Mouse (Mus musculus): ENCODE data around the gene Lrrc49.
A peak's percentile ranks its signal among the peaks of the same experiment; 100 is the strongest.

Lrrc49 gene

DNA sequence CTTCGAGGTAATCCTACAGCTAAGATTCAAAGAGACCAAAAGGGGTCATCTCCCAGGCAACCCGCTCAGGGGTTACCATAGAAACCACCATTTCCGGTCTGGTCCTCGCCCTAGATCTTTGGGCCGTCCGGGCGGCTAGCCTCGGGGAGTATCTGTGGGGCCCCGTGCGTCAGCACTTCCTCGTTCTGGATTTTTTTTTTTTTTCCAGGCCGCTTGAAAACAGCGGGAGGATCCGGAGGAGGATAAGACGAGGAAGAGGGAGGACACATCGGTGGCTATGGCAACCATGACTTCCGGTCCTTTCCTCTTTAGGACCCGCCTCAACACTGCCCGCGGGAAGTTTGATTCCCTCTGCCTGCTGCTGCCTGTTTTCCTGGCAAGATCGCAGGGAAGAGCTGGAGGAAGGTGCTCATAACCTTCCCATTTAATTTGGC is at the start of gene Lrrc49:
Gene Lrrc49, minus strand, starts transcription at position 268 of the 434 bp plus-strand sequence.
- DNase-seq, result peak; percentile 50 to 62

DNA sequence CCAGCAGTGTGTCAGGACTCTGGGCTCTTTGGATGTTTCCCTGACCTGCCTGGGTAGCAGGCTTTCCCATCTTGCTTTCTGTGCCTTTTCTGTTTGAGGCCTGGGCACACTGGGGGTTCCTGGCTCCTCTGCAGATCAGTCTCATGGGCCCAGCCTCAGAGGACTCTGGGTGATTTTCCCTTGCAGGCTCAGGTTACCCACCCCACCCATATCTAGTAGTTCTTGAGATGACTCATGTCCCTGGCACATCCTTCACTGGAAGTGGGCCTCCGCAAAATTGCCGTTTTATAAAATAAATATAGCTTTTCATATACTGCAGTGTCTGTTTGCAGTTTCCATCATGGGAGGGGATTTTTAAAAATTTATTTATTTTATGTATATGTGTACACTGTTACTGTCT is 46.4 kb upstream of the Lrrc49 start:
- DNase-seq, result no peak

DNA sequence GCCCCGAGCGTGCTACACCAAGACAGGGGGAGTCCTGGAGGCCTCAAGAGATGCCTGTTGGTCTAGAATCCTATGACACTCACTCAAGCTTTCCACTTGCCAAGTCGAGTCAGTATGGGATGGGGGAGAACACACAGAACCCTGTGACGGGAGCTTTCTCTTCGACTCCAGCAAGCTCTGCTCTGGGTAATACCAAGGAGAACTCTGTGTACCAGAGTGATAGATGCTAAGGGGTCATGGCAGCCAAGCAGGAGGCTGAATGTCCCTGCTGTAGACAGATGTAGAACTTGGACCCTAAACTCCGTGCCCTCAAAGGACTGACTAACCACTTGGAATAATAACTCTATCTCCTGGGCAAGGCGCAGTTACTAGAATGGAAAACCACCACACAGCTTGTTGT is 37.0 kb upstream of the Lrrc49 start:
- no peak for DNase-seq

DNA sequence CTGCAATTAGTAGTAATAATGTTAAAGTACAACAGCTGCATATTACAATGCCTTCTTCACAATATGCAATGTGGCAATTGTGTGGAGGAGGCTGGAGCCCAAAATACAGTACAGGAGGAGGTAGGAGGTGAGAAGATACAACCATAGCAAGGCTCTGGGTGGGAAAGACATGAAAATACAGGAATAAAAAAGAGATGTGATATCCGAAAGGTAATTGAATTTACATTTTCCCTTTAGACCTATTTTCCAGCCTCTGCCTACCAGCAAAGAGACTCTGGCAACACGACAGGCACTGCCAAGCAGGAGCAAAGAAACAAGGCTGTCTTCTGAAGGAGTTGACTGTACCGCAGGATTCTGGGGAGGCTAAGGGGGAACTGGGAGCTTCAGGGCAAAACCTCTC is 31.7 kb upstream of the Lrrc49 start:
- DNase-seq, result no peak

DNA sequence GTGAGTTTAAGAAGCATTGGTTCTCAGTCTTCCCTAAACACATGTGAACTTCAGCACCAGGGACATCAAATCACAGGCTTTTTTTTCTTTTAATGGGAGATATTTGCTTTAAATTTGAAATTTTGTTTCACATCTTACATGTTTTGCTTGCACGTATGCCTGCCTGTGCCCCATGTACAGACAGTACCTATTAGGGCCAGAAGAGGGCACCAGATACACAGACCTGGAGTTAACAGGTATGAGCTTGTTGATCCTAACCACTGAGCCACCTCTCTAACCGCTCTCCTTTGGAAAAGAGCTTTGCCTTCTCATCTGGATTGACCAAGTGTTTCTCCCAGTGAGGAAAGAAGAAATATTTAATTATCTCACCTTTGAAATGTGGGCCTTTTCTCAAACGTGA is 30.3 kb upstream of the Lrrc49 start:
- peak in 1 of 2 experiments; percentile 37 for DNase-seq

DNA sequence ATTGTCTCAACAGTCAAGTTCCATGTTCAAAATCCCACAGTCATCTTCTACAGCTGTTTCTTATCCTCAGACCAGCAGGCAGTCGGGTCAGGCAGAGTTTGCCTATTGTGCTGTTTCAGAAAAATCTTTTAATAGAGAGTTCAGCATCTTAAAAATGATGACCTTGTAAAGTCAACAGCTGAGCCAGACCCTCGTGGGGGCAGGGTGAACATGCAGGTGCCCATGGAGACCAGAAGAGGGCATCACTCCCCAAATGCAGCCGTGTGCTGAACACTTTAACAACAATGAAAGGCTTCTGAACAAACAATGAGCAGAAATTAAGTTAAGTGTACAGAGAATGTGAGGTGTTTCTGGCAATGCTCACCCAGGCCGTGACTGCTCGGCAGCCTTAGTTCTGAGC is 27.9 kb upstream of the Lrrc49 start:
- no peak for DNase-seq

DNA sequence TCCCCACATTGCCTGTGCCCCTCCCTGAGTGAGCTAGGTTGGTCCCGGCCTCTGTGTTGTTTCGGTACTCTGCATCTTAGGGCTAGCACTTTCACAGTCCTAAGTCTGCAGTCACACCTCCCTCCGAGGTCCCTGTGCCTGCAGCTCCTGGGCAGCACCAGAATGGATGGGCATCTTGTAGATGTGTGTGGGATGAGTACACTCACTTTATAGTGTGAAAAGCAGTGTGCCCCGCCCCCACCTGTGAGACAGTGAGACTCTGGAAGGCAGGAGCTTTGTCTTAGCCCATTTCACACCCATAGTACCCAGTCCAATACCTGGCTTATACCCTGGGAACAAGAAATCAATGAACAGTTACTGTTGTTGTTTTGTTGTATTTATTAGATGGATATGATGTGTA is 27.3 kb upstream of the Lrrc49 start:
- DNase-seq, result no peak

DNA sequence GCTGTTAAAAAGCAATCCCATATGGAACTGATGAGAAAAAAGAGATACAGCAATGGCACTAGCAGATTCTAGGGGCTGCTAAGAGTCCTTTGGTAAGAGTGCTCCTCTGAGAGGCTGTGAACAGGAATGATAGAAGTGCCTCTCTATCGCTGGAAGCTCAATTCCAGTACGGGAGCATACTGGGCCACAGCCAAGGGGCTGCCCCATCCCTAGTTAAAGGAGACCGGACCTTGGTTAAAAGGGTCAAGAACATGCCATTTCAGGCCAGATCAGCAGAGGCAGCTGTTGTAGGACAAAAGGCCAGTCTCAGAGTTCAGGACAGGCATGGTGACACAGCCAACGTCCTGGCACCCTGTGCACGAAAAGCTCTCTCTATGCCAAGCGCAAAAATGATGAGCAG is 26.2 kb upstream of the Lrrc49 start:
- no peak for DNase-seq

DNA sequence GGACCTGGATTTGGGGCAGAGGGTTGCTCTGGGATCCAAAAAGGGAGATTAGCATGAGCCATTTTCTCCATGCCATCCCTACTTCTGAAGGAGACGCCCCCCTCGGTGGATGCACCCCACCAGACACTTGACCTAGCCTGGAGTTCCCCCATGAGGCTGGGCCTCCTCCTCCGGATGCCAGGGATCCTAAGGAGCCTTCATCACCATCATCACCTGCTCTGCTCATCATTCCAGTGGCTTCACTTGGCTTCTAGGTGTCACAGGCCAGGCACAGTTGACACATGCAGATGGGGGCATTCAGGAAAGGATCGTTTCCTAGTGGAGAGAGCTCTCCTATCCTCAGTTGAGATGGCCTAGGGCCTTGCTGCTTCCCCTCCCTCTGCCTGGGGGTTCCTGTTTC is 25.7 kb upstream of the Lrrc49 start:
- no peak for DNase-seq

DNA sequence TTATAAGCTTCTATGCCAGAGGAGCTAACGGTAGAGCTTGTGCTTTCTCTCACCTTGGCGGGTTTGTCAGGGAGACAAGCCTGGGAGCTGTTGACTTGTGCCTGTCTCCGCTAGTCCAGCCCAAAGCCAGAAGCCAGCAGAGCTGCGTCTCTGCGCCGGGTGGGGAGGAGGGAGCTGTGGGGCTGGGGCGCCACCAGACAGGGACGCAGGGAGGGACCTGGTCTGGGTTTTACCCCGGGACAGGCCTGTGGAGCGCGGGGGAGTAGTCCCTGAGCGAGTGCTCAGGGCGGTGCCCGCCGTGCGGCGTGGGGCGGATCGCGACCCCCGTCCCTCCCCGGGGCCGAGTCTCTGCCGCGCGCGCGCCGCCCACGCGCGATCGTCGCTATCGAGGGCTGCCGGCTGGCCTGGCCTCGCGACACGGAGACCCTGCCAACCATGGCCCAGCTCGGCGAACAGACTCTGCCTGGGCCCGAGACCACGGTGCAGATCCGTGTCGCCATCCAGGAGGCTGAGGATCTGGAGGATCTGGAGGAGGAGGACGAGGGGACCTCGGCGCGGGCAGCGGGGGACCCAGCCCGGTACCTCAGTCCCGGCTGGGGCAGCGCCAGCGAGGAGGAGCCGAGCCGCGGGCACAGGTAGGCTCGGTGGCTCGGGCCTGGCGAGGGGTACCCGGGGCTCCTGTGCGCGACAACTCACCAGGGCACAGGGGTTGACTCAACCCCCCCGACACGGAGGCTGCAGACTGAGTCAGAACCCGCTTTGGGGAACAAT is 25.0 kb upstream of the Lrrc49 start, which contains the start of gene Larp6:
Gene Larp6, plus strand, starts transcription at position 219 of the 771 bp plus-strand sequence.
- no peak for DNase-seq

DNA sequence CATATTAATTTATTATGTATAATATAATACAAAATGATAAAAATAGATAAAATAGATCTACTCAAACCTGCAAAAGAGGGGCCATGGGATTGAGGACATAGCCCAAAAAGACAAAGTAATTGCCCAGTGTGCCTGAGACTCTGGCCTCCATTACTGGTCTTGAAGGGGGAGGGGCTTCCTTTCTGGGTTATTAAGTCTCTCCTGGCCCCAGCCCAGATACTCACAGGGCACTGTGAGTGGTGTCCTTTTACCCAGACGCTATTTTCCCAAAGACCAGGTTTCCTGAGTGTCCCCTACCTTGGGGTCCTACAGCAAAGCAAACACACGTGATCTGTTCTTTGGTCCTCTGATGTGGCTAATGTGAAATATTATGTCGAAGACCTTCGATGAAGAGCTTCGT is 24.1 kb upstream of the Lrrc49 start:
- DNase-seq, result no peak

DNA sequence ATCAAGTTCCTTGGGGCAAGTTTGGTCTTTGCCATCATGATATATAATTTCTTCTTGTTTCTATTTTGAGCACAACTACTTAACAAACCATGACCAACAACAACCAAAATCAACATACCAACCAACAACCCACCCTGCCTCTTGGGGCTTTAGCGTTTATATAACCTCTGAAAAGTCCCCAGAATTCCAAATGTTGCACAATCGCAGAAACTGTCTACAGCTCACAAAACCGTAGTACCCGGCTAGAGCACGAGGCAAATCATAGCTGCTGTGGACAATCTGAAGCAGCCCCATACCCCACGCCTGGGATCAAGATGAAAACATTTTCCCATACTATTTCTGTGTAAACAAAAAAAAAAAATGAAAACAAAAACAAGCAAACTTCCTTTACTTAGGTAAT is 21.8 kb upstream of the Lrrc49 start:
- DNase-seq, result no peak

DNA sequence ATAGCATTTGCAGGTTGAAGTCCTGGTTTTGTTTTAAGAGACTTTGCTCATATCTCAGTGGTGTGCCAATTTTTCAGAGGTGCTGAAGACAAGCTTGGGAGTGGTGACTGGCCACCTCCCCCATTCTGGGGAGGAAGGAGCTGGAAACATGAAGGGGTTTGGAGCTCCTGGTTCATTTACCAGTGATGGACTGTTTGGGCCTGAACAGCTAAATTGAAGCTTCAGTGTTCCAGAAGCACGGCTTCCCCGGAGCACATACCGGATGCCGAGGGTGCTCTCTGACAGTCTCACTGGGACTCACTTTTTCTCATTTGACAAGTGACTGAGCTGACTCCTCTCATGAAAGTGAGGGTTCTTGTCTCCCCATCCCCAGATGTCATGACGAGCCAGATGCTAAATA is 20.6 kb upstream of the Lrrc49 start:
- no peak for DNase-seq

DNA sequence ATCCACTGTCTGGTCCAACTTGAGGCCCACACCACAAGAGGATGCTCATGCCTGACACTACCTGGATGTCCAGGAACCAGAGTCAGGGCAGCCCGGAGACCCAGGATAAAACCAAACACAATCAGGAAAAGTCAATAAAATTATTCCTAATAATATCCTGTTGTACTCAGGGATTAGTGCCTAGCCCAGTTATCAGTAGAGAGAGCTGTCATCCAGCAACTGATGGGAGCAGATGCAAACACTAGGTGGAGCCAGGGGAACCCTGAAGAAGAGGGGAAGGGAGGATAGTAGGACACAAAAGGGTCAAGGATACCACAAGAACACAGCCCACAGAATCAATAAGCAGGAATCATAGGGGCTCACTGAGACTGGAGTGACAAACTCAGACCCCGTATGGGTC is 19.6 kb upstream of the Lrrc49 start:
- DNase-seq, result no peak

DNA sequence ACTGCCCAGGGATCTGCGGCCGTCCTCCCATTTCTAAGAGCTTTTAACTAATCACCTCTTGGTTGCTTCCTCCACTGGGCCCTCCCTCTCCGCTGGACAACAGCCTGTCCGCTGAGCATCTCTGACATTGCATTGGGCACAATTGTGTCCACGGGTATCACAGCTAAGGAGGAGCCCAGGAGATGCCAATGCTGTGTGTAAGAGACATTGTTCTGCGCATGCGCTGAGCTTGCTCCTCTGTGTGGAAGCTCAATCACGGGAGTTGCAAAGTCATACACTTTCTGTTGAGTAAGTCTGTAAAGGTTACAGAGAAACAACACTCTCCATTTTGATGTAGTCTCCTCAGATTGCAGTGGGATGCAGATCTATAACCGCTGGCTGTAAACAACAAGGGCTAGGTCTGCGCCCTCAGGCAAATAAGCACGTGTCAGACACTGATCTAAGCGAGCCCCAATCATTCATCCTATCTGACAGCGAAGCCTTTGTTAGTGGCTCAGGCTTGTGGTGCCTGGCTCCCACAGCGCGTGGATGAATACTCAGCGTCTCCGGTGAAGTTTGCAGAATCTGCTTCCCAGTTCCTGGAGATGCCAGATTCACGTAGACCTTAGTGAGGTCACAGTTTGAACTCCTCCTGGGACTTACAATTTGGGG is 11.7 kb upstream of the Lrrc49 start:
- DNase-seq, result no peak

DNA sequence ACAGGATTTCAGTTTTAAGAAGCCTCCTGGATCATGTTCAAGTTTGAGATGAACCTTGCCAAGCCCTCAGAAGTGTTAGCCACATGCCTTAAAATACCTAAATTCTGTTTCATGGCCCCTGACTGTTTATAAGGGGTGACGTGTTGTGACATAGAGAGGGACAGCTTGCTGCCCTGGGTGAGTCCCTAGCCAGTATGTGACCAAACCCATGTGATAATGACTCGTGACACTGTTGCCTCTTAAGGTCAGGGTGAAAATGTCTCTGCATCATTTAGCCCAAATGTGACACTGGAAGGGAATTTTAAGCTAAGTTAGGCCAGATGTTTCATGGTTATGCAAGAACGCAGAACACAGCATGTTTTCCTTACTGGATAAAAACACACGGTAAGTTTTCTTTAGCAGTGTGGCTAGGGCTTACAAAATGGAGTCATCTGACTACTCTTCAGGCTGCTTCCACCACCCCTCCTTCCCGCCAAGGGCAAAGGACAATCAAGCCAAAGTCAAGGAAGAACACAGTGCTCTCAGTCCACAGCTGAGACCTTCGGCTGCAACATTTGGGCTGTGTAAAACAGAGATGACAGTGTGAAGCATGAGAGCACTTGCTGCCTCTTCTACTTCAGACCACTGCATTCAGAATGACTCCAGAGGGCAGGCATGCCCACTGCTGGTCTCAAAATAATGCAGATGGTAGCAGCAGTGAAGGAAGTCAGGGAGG is 8.5 kb upstream of the Lrrc49 start:
- DNase-seq, result no peak

DNA sequence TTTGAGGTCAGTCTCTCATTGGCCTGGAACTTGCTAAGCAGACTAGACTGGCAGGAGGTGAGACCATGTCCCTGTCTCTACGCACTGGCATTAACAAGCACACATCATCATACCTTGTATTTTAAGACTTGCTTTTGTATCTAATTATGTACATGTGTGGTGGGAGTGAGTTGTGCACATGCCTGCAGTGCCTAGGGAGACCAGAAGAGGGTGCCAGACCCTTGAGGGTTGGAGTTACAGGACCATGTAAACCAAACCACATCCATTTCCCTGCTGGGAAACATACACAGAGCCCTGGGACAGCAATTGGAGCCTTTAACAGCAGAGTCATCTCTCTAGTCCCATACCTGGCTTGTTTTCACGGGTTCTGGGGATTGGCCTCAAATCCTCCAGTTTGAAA is 6.0 kb upstream of the Lrrc49 start:
- DNase-seq, result no peak

DNA sequence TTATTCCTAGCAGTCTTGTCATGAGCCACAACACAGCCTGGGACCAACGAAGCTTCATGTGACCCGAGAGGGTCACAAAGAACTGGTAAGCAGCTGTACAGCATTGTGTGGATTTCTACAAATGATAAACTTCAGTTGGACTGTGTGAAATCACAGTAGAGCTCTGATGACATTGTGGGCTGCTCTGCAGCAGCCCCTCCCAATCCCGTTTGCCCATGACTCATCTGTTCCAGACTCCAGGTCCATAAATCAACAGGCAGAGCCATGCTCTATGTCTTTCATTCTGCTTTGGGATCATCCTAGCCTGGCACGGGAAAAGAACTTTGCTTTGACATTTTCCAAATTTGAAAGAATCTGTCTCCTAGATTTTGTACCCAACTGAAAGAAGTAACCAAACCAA is 4.7 kb upstream of the Lrrc49 start:
- no peak for DNase-seq

DNA sequence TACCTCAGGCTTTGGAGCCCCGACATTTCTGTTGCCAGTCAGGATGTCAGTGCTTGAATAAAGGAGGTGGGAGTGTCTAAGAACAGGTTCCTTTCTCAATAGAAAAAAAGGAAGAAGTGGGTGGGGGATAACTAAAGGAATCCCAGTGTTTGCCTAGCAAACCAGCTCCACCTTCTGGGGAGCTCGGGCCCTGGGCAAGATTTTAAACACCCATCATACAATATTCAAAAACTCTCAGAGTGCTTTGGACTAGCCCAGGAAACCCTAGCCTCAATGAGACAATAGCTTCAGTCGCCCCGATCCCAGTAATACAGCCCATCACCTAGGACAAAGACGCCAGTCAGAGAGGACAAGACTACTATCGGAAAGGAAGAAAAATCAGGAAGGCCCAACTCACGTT is 543 bp downstream of the Lrrc49 start:
- DNase-seq, result no peak

DNA sequence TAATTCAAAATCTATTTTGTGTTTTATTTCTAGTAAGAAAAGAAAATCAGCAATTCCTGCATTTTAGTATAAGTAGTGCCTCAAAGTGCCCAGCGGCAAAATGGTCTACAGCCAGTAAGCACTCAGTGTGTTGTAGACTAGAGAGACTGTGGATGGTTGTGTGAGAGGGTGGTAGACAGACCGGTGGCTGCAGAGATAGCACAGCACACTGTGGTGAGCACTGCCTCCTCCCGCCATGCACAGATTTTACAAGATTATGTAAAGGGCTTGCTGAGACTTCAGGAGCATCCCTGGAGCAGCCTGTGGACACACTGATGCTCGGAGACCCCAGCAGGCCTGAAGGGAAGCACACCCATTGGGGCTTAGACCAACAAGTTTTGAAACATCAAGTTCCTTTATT is 5.2 kb downstream of the Lrrc49 start:
- DNase-seq, result no peak

DNA sequence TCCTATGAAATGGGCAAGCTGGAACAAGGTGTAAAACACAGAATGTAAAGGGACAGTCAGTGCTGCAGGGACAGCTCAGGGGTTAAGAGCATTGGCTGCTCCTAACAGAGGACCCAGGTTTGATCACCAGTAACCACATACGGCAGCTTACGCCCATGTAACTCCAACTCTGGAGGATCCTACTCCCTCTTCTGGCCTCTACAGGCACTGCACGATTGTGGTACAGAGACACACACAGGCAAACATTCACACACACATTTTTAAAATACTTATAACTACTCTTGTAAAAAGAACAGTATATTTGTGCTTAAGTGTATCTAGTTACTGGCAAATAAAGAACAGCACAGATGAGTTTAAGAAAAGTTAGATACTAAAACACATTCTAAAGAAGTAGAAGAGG is 7.0 kb downstream of the Lrrc49 start:
- no peak for DNase-seq

DNA sequence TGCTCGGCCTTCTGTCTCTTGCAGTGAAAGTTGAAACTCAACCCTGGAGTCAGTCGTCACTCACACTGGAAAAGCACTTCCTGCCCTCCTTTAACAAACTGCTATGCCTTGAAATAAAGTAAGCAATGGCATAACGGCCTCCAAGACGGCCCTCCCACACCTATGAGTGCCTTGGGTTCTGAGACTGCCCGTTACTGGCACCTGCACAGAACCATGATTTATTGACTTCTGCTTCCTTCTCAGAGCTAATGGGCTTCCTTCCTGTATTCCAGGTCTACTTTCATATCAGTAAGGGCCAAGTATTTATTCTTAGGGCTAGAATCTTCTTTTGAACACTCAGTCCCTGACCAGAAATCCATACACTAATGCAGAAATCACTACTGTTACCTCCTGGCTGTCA is 9.0 kb downstream of the Lrrc49 start:
- DNase-seq, result no peak

DNA sequence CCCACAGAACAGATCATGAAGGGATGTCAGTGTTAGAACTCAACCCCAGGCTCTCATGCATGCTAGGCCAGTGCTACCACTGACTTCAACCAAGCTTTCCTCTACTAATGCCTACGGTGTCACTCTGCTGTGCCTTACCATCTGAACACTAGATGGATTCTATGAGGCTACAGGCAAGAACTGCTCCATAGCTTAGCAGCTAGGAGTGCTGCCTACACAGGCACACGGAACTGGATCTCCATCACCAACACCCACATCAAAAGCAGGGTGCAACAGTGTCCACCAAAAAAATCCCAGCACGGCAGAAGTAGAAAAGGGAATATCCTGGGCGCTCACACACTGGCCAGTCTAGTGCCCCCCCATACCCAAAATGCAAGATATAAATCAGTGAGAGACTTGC is 11.5 kb downstream of the Lrrc49 start:
- no peak for DNase-seq

DNA sequence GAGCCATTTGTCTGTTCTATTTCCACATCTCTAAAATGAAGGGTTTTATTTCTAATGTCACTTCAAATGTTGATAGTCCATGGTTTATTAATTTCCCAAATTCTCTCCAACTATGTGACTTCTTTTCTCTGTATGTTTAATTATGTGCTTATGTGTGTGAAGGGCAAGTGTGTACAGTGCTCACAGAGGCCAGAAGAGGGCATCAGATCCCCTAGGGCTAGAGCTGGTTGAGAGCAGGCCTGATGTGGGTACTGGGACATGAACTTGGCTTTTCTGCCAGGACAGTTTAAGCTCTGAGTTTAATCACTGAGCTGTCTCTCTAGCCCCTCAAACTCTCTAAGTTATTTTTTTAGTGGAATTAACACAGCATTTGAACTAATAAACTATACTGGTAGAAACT is 13.2 kb downstream of the Lrrc49 start:
- no peak for DNase-seq
